ENCODE assay signal across 8 mouse cellular contexts in genomic region chr15:103242885-103243284, GRCm38 (mm10). TPM values are rescaled to one million over a fixed set of nuclear protein-coding genes. Genes with fewer than 3 reads are reported as not detected.
DNase-seq lines count a peak whose midpoint lies in the region; ATAC-seq lines count a peak whose summit lies in the region.

No protein-coding gene starts in this region.

- peak overlapping the region; percentile 35 for H3K9ac ChIP-seq in lung, embryonic 15.5 days
- peak overlapping the region; percentile 92; the same call in 1 of the 2 replicates for H3K9ac ChIP-seq in embryonic facial prominence, embryonic 14.5 days (ENCODE audit: low read depth, low read length)
- H3K9ac ChIP-seq in intestine, embryonic 16.5 days (ENCODE audit: low read depth, low read length): peak overlapping the region; percentile 49; the same call in 1 of the 2 replicates
- H3K9ac ChIP-seq in neural tube, embryonic 13.5 days: peak overlapping the region; percentile 76

- 43% methylated on average over 8 of the region's 8 CpGs for WGBS in lung, embryonic 15.5 days
- 61% methylated on average over 8 of the region's 8 CpGs for WGBS in embryonic facial prominence, embryonic 14.5 days
- WGBS in intestine, embryonic 16.5 days: 50% methylated on average over 8 of the region's 8 CpGs
- whole genome bisulfite sequencing in neural tube, embryonic 13.5 days: 69% methylated on average over 8 of the region's 8 CpGs

- no peak for ATAC-seq in lung, embryonic 15.5 days (ENCODE audit: borderline replicate concordance, extremely low read depth, low FRiP score, low TSS enrichment)
- no peak for ATAC-seq in embryonic facial prominence, embryonic 14.5 days (ENCODE audit: low read depth)
- no peak for ATAC-seq in intestine, embryonic 16.5 days
- no peak for ATAC-seq in neural tube, embryonic 13.5 days (ENCODE audit: low read depth)

- peaks cover 35% of the 10 kb centered on the region for H3K4me1 ChIP-seq in lung, embryonic 15.5 days
- peaks cover 23% of the 10 kb centered on the region for H3K4me1 ChIP-seq in embryonic facial prominence, embryonic 14.5 days (ENCODE audit: control insufficient read depth, insufficient read depth, low read length)
- peaks cover 19% of the 10 kb centered on the region for H3K4me1 ChIP-seq in intestine, embryonic 16.5 days (ENCODE audit: control insufficient read depth, insufficient read depth, low read length)
- peaks cover 51% of the 10 kb centered on the region for H3K4me1 ChIP-seq in neural tube, embryonic 13.5 days (replicated peaks)

- H3K4me2 ChIP-seq in lung, embryonic 15.5 days: peak overlapping the region; percentile 69
- H3K4me2 ChIP-seq in embryonic facial prominence, embryonic 14.5 days (ENCODE audit: low read depth, low read length): peak overlapping the region; percentile 87
- peak overlapping the region; percentile 73 for H3K4me2 ChIP-seq in intestine, embryonic 16.5 days (ENCODE audit: low read depth, low read length)
- H3K4me2 ChIP-seq in neural tube, embryonic 13.5 days: peak overlapping the region; percentile 91

- no peak for DNase-seq in lung, adult 18-20 months
- DNase-seq in embryonic facial prominence, embryonic 14.5 days (ENCODE audit: low spot score): no peak
- DNase-seq in spleen, adult 12 weeks (ENCODE audit: low spot score): no peak
- DNase-seq in B cell, adult 2 months: no peak
- no peak for DNase-seq in adipocyte (ENCODE audit: low spot score)

- no peaks in the 10 kb centered on the region for H3K27me3 ChIP-seq in lung, embryonic 15.5 days
- H3K27me3 ChIP-seq in embryonic facial prominence, embryonic 14.5 days (replicated peaks; ENCODE audit: control insufficient read depth, insufficient read depth, low read length): no peaks in the 10 kb centered on the region
- no peaks in the 10 kb centered on the region for H3K27me3 ChIP-seq in intestine, embryonic 16.5 days (replicated peaks; ENCODE audit: control insufficient read depth, insufficient read depth, low read length)
- no peaks in the 10 kb centered on the region for H3K27me3 ChIP-seq in neural tube, embryonic 13.5 days

- H3K4me3 ChIP-seq in lung, embryonic 15.5 days: peak overlapping the region; percentile 76
- peak overlapping the region; percentile 79 for H3K4me3 ChIP-seq in embryonic facial prominence, embryonic 14.5 days (ENCODE audit: low read depth, low read length)
- peak overlapping the region; percentile 74 for H3K4me3 ChIP-seq in intestine, embryonic 16.5 days (ENCODE audit: low read length)
- peak overlapping the region; percentile 54 for H3K4me3 ChIP-seq in neural tube, embryonic 13.5 days

- peaks cover 54% of the 10 kb centered on the region for H3K36me3 ChIP-seq in lung, embryonic 15.5 days
- H3K36me3 ChIP-seq in embryonic facial prominence, embryonic 14.5 days (ENCODE audit: control insufficient read depth, insufficient read depth, low read length): peaks cover 65% of the 10 kb centered on the region
- H3K36me3 ChIP-seq in intestine, embryonic 16.5 days (ENCODE audit: control insufficient read depth, insufficient read depth, low read length): peaks cover 15% of the 10 kb centered on the region
- H3K36me3 ChIP-seq in neural tube, embryonic 13.5 days: peaks cover 59% of the 10 kb centered on the region

- H3K9me3 ChIP-seq in lung, embryonic 15.5 days: no peaks in the 10 kb centered on the region
- H3K9me3 ChIP-seq in embryonic facial prominence, embryonic 14.5 days (ENCODE audit: control insufficient read depth, low read length): no peaks in the 10 kb centered on the region
- no peaks in the 10 kb centered on the region for H3K9me3 ChIP-seq in intestine, embryonic 16.5 days (ENCODE audit: control insufficient read depth, low read length)
- no peaks in the 10 kb centered on the region for H3K9me3 ChIP-seq in neural tube, embryonic 13.5 days

- H3K27ac ChIP-seq in lung, embryonic 15.5 days: no peak overlapping the region
- no peak overlapping the region for H3K27ac ChIP-seq in embryonic facial prominence, embryonic 14.5 days (replicated peaks; ENCODE audit: low read depth, low read length)
- H3K27ac ChIP-seq in intestine, embryonic 16.5 days (ENCODE audit: low read length): no peak overlapping the region
- H3K27ac ChIP-seq in neural tube, embryonic 13.5 days (replicated peaks): no peak overlapping the region

RNA-seq across cellular contexts. Expression of gene Hnrnpa1, which starts 2.7 kb away (rescaled TPM):
- 860 and 895 TPM in 2 replicates for polyA plus RNA-seq in lung, embryonic 15.5 days (2015; fragmentation: Nextera tagmentation; extraction: Ambion mirVana)
- polyA plus RNA-seq in embryonic facial prominence, embryonic 14.5 days (2014; fragmentation: Nextera tagmentation; extraction: Ambion mirVana): 573 and 661 TPM in 2 replicates
- 472 and 503 TPM in 2 replicates for polyA plus RNA-seq in intestine, embryonic 16.5 days (2015; fragmentation: Nextera tagmentation; extraction: Ambion mirVana)
- polyA plus RNA-seq in neural tube, embryonic 13.5 days (2015; fragmentation: Nextera tagmentation; extraction: Ambion mirVana): 784 and 805 TPM in 2 replicates

RNA-seq across cellular contexts. Expression of gene Cbx5, which starts 3.3 kb away (rescaled TPM):
- polyA plus RNA-seq in lung, embryonic 15.5 days (2015; fragmentation: Nextera tagmentation; extraction: Ambion mirVana): 115 and 117 TPM in 2 replicates
- polyA plus RNA-seq in embryonic facial prominence, embryonic 14.5 days (2014; fragmentation: Nextera tagmentation; extraction: Ambion mirVana): 112 and 126 TPM in 2 replicates
- 60.0 and 70.4 TPM in 2 replicates for polyA plus RNA-seq in intestine, embryonic 16.5 days (2015; fragmentation: Nextera tagmentation; extraction: Ambion mirVana)
- polyA plus RNA-seq in neural tube, embryonic 13.5 days (2015; fragmentation: Nextera tagmentation; extraction: Ambion mirVana): 104 and 116 TPM in 2 replicates

RNA-seq across cellular contexts. Expression of gene Nfe2, which starts 15.3 kb away (rescaled TPM):
- polyA plus RNA-seq in lung, embryonic 15.5 days (2015; fragmentation: Nextera tagmentation; extraction: Ambion mirVana): 3.6 and 4.7 TPM in 2 replicates
- polyA plus RNA-seq in embryonic facial prominence, embryonic 14.5 days (2014; fragmentation: Nextera tagmentation; extraction: Ambion mirVana): 2.1 and 2.5 TPM in 2 replicates
- polyA plus RNA-seq in intestine, embryonic 16.5 days (2015; fragmentation: Nextera tagmentation; extraction: Ambion mirVana): 3.4 and 5.2 TPM in 2 replicates
- 1.3 and 1.9 TPM in 2 replicates for polyA plus RNA-seq in neural tube, embryonic 13.5 days (2015; fragmentation: Nextera tagmentation; extraction: Ambion mirVana)

RNA-seq across cellular contexts. Expression of gene Copz1, which starts 29.6 kb away (rescaled TPM):
- 287 and 293 TPM in 2 replicates for polyA plus RNA-seq in lung, embryonic 15.5 days (2015; fragmentation: Nextera tagmentation; extraction: Ambion mirVana)
- 274 and 289 TPM in 2 replicates for polyA plus RNA-seq in embryonic facial prominence, embryonic 14.5 days (2014; fragmentation: Nextera tagmentation; extraction: Ambion mirVana)
- polyA plus RNA-seq in intestine, embryonic 16.5 days (2015; fragmentation: Nextera tagmentation; extraction: Ambion mirVana): 297 and 298 TPM in 2 replicates
- polyA plus RNA-seq in neural tube, embryonic 13.5 days (2015; fragmentation: Nextera tagmentation; extraction: Ambion mirVana): 214 and 224 TPM in 2 replicates

Comparison
In these comparisons a context has a peak if more than half of its experiments do, and no peak if none do; other contexts are left out.
1. H3K9ac ChIP-seq: peak in every context shown above with its lines; median percentile 92 in embryonic facial prominence, embryonic 14.5 days; 76 in neural tube, embryonic 13.5 days; 49 in intestine, embryonic 16.5 days; 35 in lung, embryonic 15.5 days.